Mouse (Mus musculus) midbrain, postnatal 0 days (tissue): ENCODE measurements around the gene Sec24b. TPM values are rescaled to one million over a fixed set of nuclear protein-coding genes. Genes with fewer than 3 reads are reported as not detected.

Source experiments
- ATAC-seq: fragments of 200-750 bp; cut with Nextera tagmentation; 2 replicates; pipeline ENCODE4 v1.8.0; 2017; ENCODE audit warnings: moderate number of reproducible peaks, mild to moderate bottlenecking, moderate TSS enrichment, moderate library complexity; ENCODE audit not compliant: low FRiP score
- DNase-seq: peaks from one replicate; pipeline ENCODE4 v3.0.0-alpha.2; 2015; ENCODE audit warnings: low spot score
- H3K27ac ChIP-seq: fragments of 300-500 bp; sonication (generic); 2 replicates; pipeline ENCODE4 v1.5.1; 2014; ENCODE audit warnings: low read depth, mild to moderate bottlenecking, low read length, mixed read lengths
- H3K27me3 ChIP-seq: fragments of 300-500 bp; sonication (generic); 2 replicates; pipeline ENCODE4 v1.6.1; 2014; ENCODE audit warnings: low read length, control low read depth, mixed read lengths; ENCODE audit not compliant: insufficient read depth
- H3K36me3 ChIP-seq: fragments of 300-500 bp; sonication (generic); 2 replicates; pipeline ENCODE4 v1.6.1; 2014; ENCODE audit warnings: low read length, control low read depth, mixed read lengths; ENCODE audit not compliant: insufficient read depth
- H3K4me1 ChIP-seq: fragments of 300-500 bp; sonication (generic); 2 replicates; pipeline ENCODE4 v1.6.1; 2014; ENCODE audit warnings: mild to moderate bottlenecking, control low read depth, antibody characterized with exemption, low read length, mixed read lengths; ENCODE audit not compliant: insufficient read depth
- H3K4me2 ChIP-seq: fragments of 300-500 bp; sonication (generic); 2 replicates; pipeline ENCODE4 v1.6.1; 2014; ENCODE audit warnings: low read depth, mild to moderate bottlenecking, low read length, mixed read lengths; ENCODE audit not compliant: poor library complexity, severe bottlenecking
- H3K4me3 ChIP-seq: fragments of 300-500 bp; sonication (generic); 2 replicates; pipeline ENCODE4 v1.5.1; 2014; ENCODE audit warnings: low read depth, mild to moderate bottlenecking, low read length, moderate library complexity
- H3K9ac ChIP-seq: fragments of 300-500 bp; sonication (generic); replicated peaks from 2 replicates; pipeline ENCODE4 v1.6.1; 2014; ENCODE audit warnings: mild to moderate bottlenecking, low read length, moderate library complexity, mixed read lengths; ENCODE audit not compliant: poor library complexity, severe bottlenecking
- H3K9me3 ChIP-seq: fragments of 300-500 bp; sonication (generic); 2 replicates; pipeline ENCODE4 v1.6.1; 2016; ENCODE audit warnings: low read length, control low read depth
- CTCF ChIP-seq: IDR thresholded peaks from 2 replicates; pipeline ENCODE4 v1.5.1; 2016; ENCODE audit warnings: antibody characterized with exemption, mild to moderate bottlenecking
- WGBS: fragments of 180-500 bp; shearing (Covaris S2); extraction: QIAGEN DNeasy Blood & Tissue Kit; methylation state at CpG from one replicate; pipeline ENCODE4 v1.1.7; 2014; 5-methylcytosine and 5-hydroxymethylcytosine counted together
- polyA plus RNA-seq: library from polyadenylated mRNA; unstranded; fragments of >200 nt; fragmentation: Nextera tagmentation; extraction: Ambion mirVana; gene quantifications from 2 replicates; pipeline ENCODE4 v1.2.1, GENCODE M21; 2015
- total RNA-seq: library from RNA; depleted of rRNA; stranded (reverse); fragments of >200 nt; gene quantifications from 2 replicates; pipeline ENCODE4 v1.2.3, GENCODE M21; 2014

The Sec24b gene
- total and polyA plus RNA-seq, 2 experiments from 2014 or later = 29.1 to 39.7 TPM

GRCm38 (mm10) chr3:130077291-130077690, 15.9 kb upstream of the Sec24b start:
- H3K4me3 ChIP-seq = no peak overlapping the region
- no peaks in the 10 kb centered on the region for H3K36me3 ChIP-seq
- H3K27ac ChIP-seq = no peak overlapping the region
- no peaks in the 10 kb centered on the region for H3K27me3 ChIP-seq
- no peaks in the 10 kb centered on the region for H3K9me3 ChIP-seq
- TF ChIP-seq CTCF = no peak
- H3K4me1 ChIP-seq = no peaks in the 10 kb centered on the region
- ATAC-seq = no peak
- H3K4me2 ChIP-seq = no peak overlapping the region
- DNase-seq = no peak
- WGBS = 94% methylated on average over 9 of the region's 9 CpGs
- no peak overlapping the region for H3K9ac ChIP-seq

GRCm38 (mm10) chr3:130075746-130076145, 14.4 kb upstream of the Sec24b start:
- no peak for TF ChIP-seq CTCF
- Histone ChIP-seq H3K4me2 (no peak overlapping the region), H3K27me3 (no peaks in the 10 kb centered on the region), H3K36me3 (no peaks in the 10 kb centered on the region), H3K9ac (no peak overlapping the region), H3K4me1 (no peaks in the 10 kb centered on the region), H3K9me3 (no peaks in the 10 kb centered on the region), H3K27ac (no peak overlapping the region), H3K4me3 (no peak overlapping the region)
- 67% methylated on average over 1 of the region's 1 CpGs for WGBS
- DNase-seq = no peak
- ATAC-seq = no peak

GRCm38 (mm10) chr3:130073085-130073484, 11.7 kb upstream of the Sec24b start:
- Histone ChIP-seq H3K4me2 (no peak overlapping the region), H3K27ac (no peak overlapping the region), H3K4me1 (no peaks in the 10 kb centered on the region), H3K9me3 (no peaks in the 10 kb centered on the region), H3K4me3 (no peak overlapping the region), H3K27me3 (no peaks in the 10 kb centered on the region), H3K9ac (no peak overlapping the region), H3K36me3 (no peaks in the 10 kb centered on the region)
- no peak for TF ChIP-seq CTCF
- no peak for DNase-seq
- ATAC-seq = no peak
- 68% methylated on average over 10 of the region's 10 CpGs for WGBS

GRCm38 (mm10) chr3:130071918-130072317, 10.6 kb upstream of the Sec24b start:
- ATAC-seq (no peak), DNase-seq (no peak)
- no peaks in the 10 kb centered on the region for H3K36me3 ChIP-seq
- no peaks in the 10 kb centered on the region for H3K9me3 ChIP-seq
- no peak for TF ChIP-seq CTCF
- no peak overlapping the region for H3K9ac ChIP-seq
- H3K4me2 ChIP-seq = no peak overlapping the region
- H3K27ac ChIP-seq = no peak overlapping the region
- no peaks in the 10 kb centered on the region for H3K4me1 ChIP-seq
- WGBS = 67% methylated on average over 2 of the region's 2 CpGs
- no peaks in the 10 kb centered on the region for H3K27me3 ChIP-seq
- H3K4me3 ChIP-seq = no peak overlapping the region

GRCm38 (mm10) chr3:130060396-130061029, 840 bp downstream of the Sec24b start:
- Histone ChIP-seq H3K4me2 (peak overlapping the region; percentile 78), H3K4me1 (peaks cover 10% of the 10 kb centered on the region; the same call in 1 of the 2 replicates), H3K36me3 (no peaks in the 10 kb centered on the region), H3K9ac (peak overlapping the region; percentile 99), H3K27me3 (no peaks in the 10 kb centered on the region), H3K27ac (peak overlapping the region; percentile 96), H3K4me3 (peak overlapping the region; percentile 87), H3K9me3 (no peaks in the 10 kb centered on the region)
- peak; percentile 70 for TF ChIP-seq CTCF
- WGBS = 1% methylated on average over 53 of the region's 92 CpGs
- DNase-seq = peak; percentile 89
- peak; percentile 96 for ATAC-seq

- H3K4me3 ChIP-seq = peak overlapping the region; percentile 87
- no peak for TF ChIP-seq CTCF
- peak overlapping the region; percentile 99 for H3K9ac ChIP-seq
- H3K4me1 ChIP-seq = peaks cover 10% of the 10 kb centered on the region; the same call in 1 of the 2 replicates
- no peak; the same call in 1 of the 2 replicates for ATAC-seq
- H3K27me3 ChIP-seq = no peaks in the 10 kb centered on the region
- peak overlapping the region; percentile 78 for H3K4me2 ChIP-seq
- under 1% methylated on average over 35 of the region's 42 CpGs for WGBS
- peak; percentile 28 for DNase-seq
- 0 out of 2 replicates have a peak, but pooled peaks cover under 1% of the 10 kb centered on the region for H3K36me3 ChIP-seq
- H3K9me3 ChIP-seq = no peaks in the 10 kb centered on the region
- peak overlapping the region; percentile 96 for H3K27ac ChIP-seq
These were observed 1.5 kb downstream of the Sec24b start for GRCm38 (mm10) chr3:130059805-130060395.
